Mouse (Mus musculus): ENCODE measurements around the gene Fv1. TPM values are rescaled to one million over a fixed set of nuclear protein-coding genes. Genes with fewer than 3 reads are reported as not detected.

The Fv1 gene
- polyA plus RNA-seq, 1 experiment from 2014 or later: 17.1 TPM

DNA sequence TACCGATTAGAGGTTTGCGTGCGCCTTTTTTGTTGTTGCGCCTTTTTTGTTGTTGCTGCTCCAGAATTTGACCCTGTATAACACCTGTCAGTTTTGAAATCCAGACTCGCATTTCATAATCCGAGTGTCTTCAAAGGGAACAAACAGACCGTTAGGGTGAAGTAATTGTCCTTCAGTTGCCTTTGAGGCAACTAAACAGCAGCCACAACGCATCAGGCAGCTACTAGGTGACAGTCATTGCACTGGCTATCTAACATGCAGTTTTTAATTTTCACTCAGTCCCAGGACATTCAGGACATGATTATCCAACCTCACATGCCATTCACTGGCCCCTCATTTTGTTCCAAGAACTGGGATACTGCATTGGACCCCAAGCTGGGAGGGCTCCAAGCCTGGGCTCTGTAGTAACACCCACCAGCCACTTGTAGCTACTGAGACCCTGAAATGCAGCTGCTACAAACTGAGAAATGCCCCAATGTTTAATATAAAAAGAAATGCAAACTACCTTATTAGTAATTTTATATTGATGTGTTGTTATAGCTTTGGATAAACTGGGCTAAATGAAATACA lies 36.4 kb downstream of the Fv1 start:
- no peaks in the 10 kb centered on the region for H3K9me3 ChIP-seq (ENCODE audit: control insufficient read depth, low read length)
- no peak overlapping the region for H3K27ac ChIP-seq (ENCODE audit: low read depth, low read length)
- peaks cover 2% of the 10 kb centered on the region; the same call in 1 of the 2 replicates for H3K36me3 ChIP-seq (ENCODE audit: control insufficient read depth, insufficient read depth, low read length)
- WGBS: 3% methylated on average over 8 of the region's 8 CpGs
- H3K4me1 ChIP-seq (replicated peaks; ENCODE audit: control insufficient read depth, insufficient read depth, low read length): no peaks in the 10 kb centered on the region; the same call in 1 of the 2 replicates
- peak overlapping the region; percentile 74 for H3K4me3 ChIP-seq (ENCODE audit: low read depth, low read length)
- H3K9ac ChIP-seq (ENCODE audit: low read length): peak overlapping the region; percentile 75; the same call in 1 of the 2 replicates
- peak overlapping the region; percentile 53 for H3K4me2 ChIP-seq (ENCODE audit: low read depth, low read length, severe bottlenecking)
- peak; percentile 34 for ATAC-seq (replicated peaks; ENCODE audit: low FRiP score)
- H3K27me3 ChIP-seq (ENCODE audit: control insufficient read depth, insufficient read depth, low read length): no peaks in the 10 kb centered on the region
- no peak for DNase-seq (ENCODE audit: low spot score)

GRCm38 (mm10) chr4:147906230-147906629 lies 37.5 kb downstream of the Fv1 start:
- H3K4me1 ChIP-seq (replicated peaks; ENCODE audit: control insufficient read depth, insufficient read depth, low read length): no peaks in the 10 kb centered on the region; the same call in 1 of the 2 replicates
- H3K9me3 ChIP-seq (ENCODE audit: control insufficient read depth, low read length): no peaks in the 10 kb centered on the region
- no peaks in the 10 kb centered on the region; the same call in 1 of the 2 replicates for H3K36me3 ChIP-seq (ENCODE audit: control insufficient read depth, insufficient read depth, low read length)
- ATAC-seq (replicated peaks; ENCODE audit: low FRiP score) (no peak), DNase-seq (ENCODE audit: low spot score) (no peak)
- H3K4me2 ChIP-seq (ENCODE audit: low read depth, low read length, severe bottlenecking): no peak overlapping the region
- H3K27me3 ChIP-seq (ENCODE audit: control insufficient read depth, insufficient read depth, low read length): no peaks in the 10 kb centered on the region
- H3K9ac ChIP-seq (ENCODE audit: low read length): no peak overlapping the region
- H3K27ac ChIP-seq (ENCODE audit: low read depth, low read length): no peak overlapping the region
- 79% methylated on average over 5 of the region's 5 CpGs for WGBS
- no peak overlapping the region for H3K4me3 ChIP-seq (ENCODE audit: low read depth, low read length)

- Histone ChIP-seq H3K4me2 (ENCODE audit: low read depth, low read length, severe bottlenecking) (no peak overlapping the region), H3K36me3 (ENCODE audit: control insufficient read depth, insufficient read depth, low read length) (no peaks in the 10 kb centered on the region), H3K9me3 (ENCODE audit: control insufficient read depth, low read length) (no peaks in the 10 kb centered on the region), H3K4me3 (ENCODE audit: low read depth, low read length) (no peak overlapping the region), H3K4me1 (replicated peaks; ENCODE audit: control insufficient read depth, insufficient read depth, low read length) (no peaks in the 10 kb centered on the region; the same call in 1 of the 2 replicates), H3K27ac (ENCODE audit: low read depth, low read length) (no peak overlapping the region), H3K27me3 (ENCODE audit: control insufficient read depth, insufficient read depth, low read length) (no peaks in the 10 kb centered on the region), H3K9ac (ENCODE audit: low read length) (no peak overlapping the region)
- no peak for DNase-seq (ENCODE audit: low spot score)
- ATAC-seq (replicated peaks; ENCODE audit: low FRiP score): no peak
- 86% methylated on average over 5 of the region's 5 CpGs for WGBS
Measured at GRCm38 (mm10) chr4:147909486-147909885, 40.7 kb downstream of the Fv1 start.

GRCm38 (mm10) chr4:147918459-147919121 lies 49.8 kb downstream of the Fv1 start:
- Histone ChIP-seq H3K9me3 (ENCODE audit: control insufficient read depth, low read length) (no peaks in the 10 kb centered on the region), H3K9ac (ENCODE audit: low read length) (no peak overlapping the region), H3K27ac (ENCODE audit: low read depth, low read length) (no peak overlapping the region), H3K4me3 (ENCODE audit: low read depth, low read length) (no peak overlapping the region), H3K4me1 (replicated peaks; ENCODE audit: control insufficient read depth, insufficient read depth, low read length) (peaks cover 2% of the 10 kb centered on the region; the same call in 1 of the 2 replicates), H3K36me3 (ENCODE audit: control insufficient read depth, insufficient read depth, low read length) (no peaks in the 10 kb centered on the region), H3K27me3 (ENCODE audit: control insufficient read depth, insufficient read depth, low read length) (no peaks in the 10 kb centered on the region), H3K4me2 (ENCODE audit: low read depth, low read length, severe bottlenecking) (no peak overlapping the region)
- DNase-seq (ENCODE audit: low spot score): peak; percentile 60
- WGBS: 58% methylated on average over 7 of the region's 7 CpGs
- peak; percentile 42 for ATAC-seq (replicated peaks; ENCODE audit: low FRiP score)

Other genes with a start within 250 kb of the Fv1 start
- gene Zfp979, start 226.5 kb upstream of the Fv1 start, polyA plus RNA-seq (2014; fragmentation: Nextera tagmentation; extraction: Ambion mirVana): 2.6 and 2.9 TPM in 2 replicates
- gene Zfp534, start 166.4 kb upstream of the Fv1 start, polyA plus RNA-seq (2014; fragmentation: Nextera tagmentation; extraction: Ambion mirVana): not detected in 2 replicates
- 7.6 and 9.7 TPM in 2 replicates for gene Zfp984, start 59.2 kb upstream of the Fv1 start, polyA plus RNA-seq (2014; fragmentation: Nextera tagmentation; extraction: Ambion mirVana)
- 6.5 and 8.0 TPM in 2 replicates for gene Zfp933, start 20.6 kb upstream of the Fv1 start, polyA plus RNA-seq (2014; fragmentation: Nextera tagmentation; extraction: Ambion mirVana)
- 53.6 and 54.1 TPM in 2 replicates for gene Miip, start 163 bp upstream of the Fv1 start, polyA plus RNA-seq (2014; fragmentation: Nextera tagmentation; extraction: Ambion mirVana)
- 47.5 and 49.0 TPM in 2 replicates for gene Mfn2, start 35.7 kb downstream of the Fv1 start, polyA plus RNA-seq (2014; fragmentation: Nextera tagmentation; extraction: Ambion mirVana)
- 21.6 and 26.6 TPM in 2 replicates for gene Plod1, start 67.8 kb downstream of the Fv1 start, polyA plus RNA-seq (2014; fragmentation: Nextera tagmentation; extraction: Ambion mirVana)
- 16.3 and 16.7 TPM in 2 replicates for gene 2510039O18Rik, start 71.9 kb downstream of the Fv1 start, polyA plus RNA-seq (2014; fragmentation: Nextera tagmentation; extraction: Ambion mirVana)
- not detected in 2 replicates for gene Nppb, start 116.8 kb downstream of the Fv1 start, polyA plus RNA-seq (2014; fragmentation: Nextera tagmentation; extraction: Ambion mirVana)
- gene Nppa, start 131.7 kb downstream of the Fv1 start, polyA plus RNA-seq (2014; fragmentation: Nextera tagmentation; extraction: Ambion mirVana): 0.29 TPM in 1 of 2 replicates, not detected in the other
- gene Clcn6, start 169.8 kb downstream of the Fv1 start, polyA plus RNA-seq (2014; fragmentation: Nextera tagmentation; extraction: Ambion mirVana): 14.6 and 15.5 TPM in 2 replicates
- gene Mthfr, start 170.1 kb downstream of the Fv1 start, polyA plus RNA-seq (2014; fragmentation: Nextera tagmentation; extraction: Ambion mirVana): 25.5 and 27.6 TPM in 2 replicates
- 15.0 and 15.6 TPM in 2 replicates for gene Agtrap, start 219.1 kb downstream of the Fv1 start, polyA plus RNA-seq (2014; fragmentation: Nextera tagmentation; extraction: Ambion mirVana)

All from forebrain, embryonic 11.5 days (tissue).